Mouse (Mus musculus) gastrocnemius, adult 8-10 months (tissue): ENCODE data around the gene Zfp329. TPM values are rescaled to one million over a fixed set of nuclear protein-coding genes. Genes with fewer than 3 reads are reported as not detected.
"Not testable (repeated sequence)": the region's sequence is repeated elsewhere in the genome, so short reads cannot be mapped to it uniquely, and the experiment has no call there.

ENCODE experiments used
- DNase-seq, 2 experiments: peaks; one replicate each; pipeline ENCODE4 v3.0.0; 2022; ENCODE audit warnings: low spot score in 2 of 2
- total RNA-seq, 4 experiments: library from RNA; stranded (reverse); gene quantifications; 2 replicates each; pipeline ENCODE4 v1.2.4; 2022

Zfp329 gene
- 1 to 10 TPM; 2.9 to 5.8 (median 4.5) TPM for total RNA-seq

DNA sequence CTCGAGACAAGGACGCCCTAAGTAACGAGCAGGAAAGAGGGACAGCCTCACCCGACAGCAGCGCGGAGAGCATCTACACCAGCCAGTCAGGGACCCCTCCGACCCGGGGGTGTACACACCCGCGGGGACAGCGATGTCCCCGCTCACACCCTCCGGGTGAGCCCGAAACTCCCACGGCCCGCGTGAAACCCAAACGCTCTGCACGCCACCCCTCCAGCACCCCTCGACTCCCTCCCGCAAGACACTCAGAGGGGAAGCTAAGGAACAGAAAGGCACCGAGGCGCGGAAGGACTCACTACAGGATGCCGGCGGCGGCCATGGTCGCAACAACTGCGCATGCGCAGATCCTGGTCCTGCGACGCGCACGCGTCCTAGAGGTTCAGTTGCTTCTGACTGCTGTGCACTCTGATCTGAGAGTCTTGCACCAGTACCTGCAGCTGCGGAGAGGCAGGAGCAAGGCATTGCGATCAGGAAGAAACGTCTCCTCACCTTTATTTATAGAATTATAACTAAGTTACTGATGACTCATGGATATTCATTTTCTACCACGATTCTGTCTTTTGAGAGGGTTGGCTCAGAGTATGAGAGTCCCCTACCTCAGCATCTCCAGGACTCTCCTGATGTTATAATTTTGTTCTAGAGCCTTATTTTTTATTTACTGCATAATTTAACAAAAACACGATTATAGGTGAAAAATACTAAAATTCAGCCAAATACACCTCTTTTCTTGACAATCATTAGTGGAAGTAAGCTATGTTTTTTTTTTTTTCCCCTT, at the start of gene Zfp329:
TSS of gene Zfp329 (minus strand) at position 338 of the 775 bp plus-strand sequence.
- DNase-seq, result peak; percentile 70 to 77

DNA sequence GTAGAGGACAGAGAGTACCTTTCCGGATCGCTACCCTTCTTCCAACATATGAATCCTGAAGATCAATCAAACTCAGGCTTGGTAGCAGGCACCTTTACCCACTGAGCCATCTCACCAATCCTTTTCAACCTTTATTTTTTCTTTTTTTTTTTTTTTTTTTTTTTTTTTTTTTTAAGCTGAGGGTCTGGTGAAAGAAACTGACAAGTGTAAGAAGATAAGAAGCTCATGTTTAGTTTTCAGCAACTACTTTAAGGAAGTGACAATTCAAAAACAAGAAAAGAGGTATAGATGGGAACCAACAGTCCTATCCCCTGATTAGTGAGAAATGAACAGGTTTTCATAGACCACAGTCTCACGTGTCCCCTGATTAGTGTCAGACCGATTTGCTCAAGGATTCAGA, 17.1 kb upstream of the Zfp329 start:
- no peak for DNase-seq

DNA sequence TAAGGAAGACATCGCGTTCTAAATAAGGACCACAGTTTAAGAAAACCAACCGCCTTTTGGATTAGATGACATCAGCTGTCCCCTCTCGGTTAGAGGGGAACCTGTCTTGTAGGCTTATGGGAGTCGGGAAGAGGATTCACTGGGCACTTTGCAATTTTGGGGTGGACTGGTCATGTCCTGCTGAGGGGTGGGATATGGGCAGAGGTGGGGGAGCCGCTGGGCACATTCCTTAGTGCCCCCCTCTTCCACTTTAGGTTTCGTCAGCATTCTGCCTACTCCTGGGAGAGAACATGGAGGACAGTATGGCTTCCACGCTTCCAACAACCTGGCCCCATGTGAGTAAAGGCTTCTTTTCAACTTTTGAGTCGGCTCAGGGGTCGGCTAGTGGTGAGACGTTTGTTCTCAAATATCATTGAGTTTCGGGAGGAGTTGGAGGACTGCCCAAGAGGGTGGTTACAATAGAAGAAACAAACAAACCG, 16.6 kb upstream of the Zfp329 start:
- DNase-seq, result no peak

DNA sequence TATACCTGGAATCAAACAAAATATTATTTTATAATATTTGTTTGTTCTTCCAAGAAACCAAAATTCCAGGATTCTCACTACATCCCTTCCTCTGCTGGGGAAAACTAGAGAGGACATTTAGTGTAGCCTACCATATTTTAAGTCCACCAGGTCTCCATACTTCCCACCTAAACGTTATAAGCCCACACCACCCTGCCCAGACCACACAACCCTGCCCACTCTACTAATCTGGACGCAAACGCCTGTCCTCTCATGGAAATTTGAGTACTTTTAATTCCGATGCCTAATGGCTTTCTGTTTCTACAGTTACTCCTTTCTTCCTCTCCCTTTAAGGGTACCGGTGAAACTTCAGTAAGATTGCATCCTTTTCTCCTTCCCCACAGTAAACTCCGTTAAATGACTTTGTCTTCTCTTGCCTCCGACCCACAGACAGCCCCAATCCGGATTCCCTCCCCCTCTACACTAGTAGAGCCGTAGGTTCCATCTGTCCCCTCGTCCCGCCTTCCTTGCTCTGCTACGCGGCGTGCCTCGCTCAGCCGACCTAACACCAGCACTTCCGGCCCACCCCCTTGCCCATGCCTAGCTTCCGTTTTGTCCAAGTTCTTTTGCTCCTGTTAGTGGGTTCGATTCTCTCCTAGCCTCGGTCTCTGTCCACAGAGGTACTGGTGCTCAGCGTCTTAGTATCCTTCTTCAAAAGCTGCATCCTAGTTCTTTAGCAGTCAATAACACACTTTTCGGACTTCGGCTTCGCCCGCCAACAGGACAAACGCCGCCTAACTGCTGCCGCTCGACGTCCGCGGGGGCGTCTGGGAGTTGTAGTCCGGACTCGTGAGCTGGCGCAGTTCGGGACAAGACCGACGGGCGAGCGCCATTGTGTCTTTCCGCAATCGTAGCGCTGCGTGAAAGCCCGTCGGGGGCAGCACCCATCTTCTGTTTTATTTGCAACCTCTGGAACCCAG, 15.8 kb upstream of the Zfp329 start, which contains the start of gene Zfp110:
TSS of gene Zfp110 (plus strand) at position 600 of the 959 bp plus-strand sequence.
- DNase-seq, result peak; percentile 78 to 82

DNA sequence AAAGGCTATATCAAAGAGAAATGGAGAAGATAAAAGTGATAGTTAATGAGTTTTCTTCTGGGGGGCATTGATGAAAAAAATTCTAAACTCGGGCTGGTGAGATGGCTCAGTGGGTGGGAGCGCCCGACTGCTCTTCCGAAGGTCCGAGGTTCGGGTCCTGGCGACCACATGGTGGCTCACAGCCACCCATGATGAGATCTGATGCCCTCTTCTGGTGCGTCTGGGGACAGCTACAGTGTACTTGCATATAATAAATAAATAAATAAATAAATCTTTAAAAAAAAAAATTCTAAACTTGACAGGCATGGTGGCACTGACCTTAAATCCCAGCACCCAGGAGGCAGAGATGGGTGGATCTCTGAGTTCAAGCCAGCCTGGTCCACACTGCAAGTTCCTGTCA, 3.1 kb downstream of the Zfp329 start:
- no peak for DNase-seq

DNA sequence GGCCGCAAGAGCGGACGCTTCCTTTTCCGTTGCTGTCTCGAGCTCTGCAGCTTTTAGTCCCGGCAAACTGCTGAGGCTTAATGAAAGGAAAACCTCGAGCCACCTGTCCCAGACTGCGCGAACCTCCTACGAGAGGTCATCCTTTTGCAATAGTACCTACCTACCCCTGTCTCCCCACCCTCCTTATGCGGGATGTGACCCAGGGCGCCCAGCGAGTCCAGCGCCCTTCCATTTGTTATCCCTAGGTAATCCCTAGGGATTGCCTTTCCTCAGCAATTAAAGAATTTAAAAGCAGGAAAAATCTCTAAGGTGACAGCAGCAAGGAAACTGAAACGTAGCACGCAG, 15.0 kb downstream of the Zfp329 start:
- DNase-seq, result no peak

DNA sequence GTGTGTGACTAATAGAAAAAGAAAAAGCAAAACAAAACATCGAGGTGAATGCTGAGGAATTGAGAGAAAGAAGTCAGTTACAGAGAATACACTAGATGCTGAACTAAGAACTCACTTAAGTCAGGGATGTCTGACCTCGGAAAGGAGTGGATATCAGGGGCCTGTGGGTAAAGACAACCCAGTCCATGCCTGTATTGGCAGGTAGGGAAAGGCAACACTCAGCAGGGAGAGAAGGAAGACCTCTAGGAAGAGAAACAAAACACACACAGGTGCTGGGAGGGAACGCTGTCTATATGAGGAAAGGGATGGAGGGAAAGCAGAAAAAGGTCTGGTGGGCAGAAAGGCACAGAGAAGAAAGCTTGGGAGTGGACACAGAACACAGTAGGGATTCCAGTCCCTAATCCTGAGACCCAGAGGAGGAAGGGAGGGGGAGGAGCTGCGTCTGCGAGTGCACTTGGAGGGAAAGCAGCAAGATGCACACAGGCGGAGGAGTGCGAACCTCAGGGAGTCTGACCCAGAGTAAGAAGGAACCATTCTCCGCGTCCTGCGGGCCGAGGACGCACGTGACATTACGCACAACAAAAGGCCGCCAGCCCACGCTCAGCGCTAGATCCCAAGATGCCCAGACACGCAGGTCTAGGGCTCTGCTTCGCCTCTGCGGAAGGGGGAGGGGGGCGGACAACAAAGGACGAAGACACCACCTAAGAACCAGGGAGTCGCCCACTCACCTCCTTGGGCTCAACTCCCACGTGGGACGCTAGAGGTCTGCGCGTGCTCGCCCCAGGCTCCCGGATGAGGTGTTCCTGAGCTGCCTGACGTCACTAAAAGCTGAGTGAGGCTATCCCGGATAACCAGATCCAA, 15.6 kb downstream of the Zfp329 start, which contains the start of gene Zscan18:
TSS of gene Zscan18 (minus strand) at position 770 of the 861 bp plus-strand sequence.
- DNase-seq, result no peak

DNA sequence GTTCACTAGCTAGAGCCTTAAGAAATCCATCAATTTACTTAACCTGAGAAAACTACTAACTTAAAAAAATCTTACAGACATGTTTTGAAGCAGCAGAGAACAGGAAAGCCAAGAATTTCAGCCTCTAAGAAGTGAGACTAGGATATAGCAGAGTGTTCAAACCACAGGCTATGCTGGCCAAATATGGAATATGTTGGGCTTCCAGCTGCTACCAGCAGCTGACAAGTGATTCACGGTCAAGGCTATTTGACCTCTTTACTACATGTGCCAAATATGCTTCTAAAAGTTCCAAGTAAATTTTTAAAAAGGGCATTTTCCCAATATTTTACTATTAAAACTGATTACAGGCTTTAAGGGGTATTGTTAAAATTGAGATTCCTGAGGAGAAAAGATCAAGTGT, 19.1 kb downstream of the Zfp329 start:
- no peak for DNase-seq

DNA sequence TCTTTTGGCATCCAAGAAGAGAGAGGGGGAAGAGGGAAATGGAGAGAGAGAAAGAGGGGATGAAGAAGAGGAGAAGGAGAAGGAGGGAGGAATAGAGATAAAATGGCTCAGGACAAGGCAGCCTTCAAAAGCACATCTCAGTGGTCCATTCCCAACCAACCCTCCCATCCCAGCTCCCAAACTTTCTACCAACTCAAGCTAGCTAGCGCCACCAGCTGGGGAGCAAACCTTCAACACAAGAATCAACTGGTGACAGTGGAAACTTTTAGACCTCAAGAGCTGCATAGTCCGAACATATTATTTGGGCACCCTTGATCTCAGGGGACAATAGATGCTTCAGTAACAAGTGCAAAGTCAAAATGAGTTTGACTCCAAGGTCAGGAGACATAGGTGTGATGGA, 20.7 kb downstream of the Zfp329 start:
- DNase-seq, result no peak

DNA sequence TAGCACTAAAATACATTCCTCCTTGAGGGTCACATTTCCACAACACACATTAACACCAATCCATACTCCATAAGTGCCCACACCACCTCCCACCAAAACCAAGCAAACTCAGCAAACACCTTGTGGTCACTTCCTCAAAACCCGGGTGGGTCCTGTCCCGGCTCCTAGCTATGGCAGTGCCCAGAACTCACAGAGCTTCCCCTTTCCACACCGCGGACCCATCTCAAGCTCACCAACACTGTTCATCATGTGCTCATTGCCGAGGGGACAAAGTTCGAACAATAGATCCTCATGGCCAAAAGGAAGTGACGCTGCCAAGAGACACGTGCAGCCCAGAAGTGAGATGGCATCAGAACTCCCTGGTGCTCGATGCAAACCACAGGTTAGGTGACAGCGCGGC, 26.0 kb downstream of the Zfp329 start:
- DNase-seq, result not testable (repeated sequence)

DNA sequence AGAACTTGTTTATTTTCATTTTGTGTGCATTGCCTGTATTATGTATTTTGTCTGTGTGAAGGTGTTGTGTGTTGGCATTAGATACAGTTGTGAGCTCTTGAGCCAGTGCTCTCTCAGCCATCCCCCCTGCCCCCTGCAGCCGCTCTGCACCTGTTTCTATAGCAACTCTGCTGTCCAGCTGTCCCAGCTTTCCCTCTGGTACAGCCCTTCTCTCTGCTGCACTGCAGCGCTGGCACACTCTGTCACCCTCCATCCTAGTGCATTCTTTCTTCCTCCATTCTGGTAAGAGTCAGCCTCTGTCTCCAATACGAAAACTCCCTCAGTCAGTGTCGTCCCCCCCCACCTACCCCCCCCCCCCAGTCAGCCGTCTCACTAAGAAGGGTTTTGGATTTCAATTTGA, 30.6 kb downstream of the Zfp329 start:
- DNase-seq, result no peak

DNA sequence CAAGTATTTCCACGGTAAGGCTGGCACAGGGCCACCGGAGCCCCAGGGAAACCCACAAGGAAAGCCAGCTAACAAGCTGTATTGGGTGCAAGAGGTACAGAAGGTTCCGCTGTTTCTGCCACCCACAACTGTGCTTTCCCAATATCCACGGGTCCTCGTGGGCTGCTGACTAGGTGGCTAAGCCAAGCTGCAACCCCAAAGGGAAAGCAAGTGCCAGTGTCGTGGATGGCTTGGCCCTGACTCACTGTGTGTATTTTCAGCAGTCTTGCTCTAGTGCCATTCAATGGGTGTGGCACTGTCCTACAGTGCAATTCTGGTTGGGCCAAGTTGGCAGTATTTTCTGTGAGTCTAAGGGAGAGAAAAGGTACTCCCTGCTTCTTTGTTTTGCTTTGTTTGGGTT, 31.3 kb downstream of the Zfp329 start:
- DNase-seq, result no peak

DNA sequence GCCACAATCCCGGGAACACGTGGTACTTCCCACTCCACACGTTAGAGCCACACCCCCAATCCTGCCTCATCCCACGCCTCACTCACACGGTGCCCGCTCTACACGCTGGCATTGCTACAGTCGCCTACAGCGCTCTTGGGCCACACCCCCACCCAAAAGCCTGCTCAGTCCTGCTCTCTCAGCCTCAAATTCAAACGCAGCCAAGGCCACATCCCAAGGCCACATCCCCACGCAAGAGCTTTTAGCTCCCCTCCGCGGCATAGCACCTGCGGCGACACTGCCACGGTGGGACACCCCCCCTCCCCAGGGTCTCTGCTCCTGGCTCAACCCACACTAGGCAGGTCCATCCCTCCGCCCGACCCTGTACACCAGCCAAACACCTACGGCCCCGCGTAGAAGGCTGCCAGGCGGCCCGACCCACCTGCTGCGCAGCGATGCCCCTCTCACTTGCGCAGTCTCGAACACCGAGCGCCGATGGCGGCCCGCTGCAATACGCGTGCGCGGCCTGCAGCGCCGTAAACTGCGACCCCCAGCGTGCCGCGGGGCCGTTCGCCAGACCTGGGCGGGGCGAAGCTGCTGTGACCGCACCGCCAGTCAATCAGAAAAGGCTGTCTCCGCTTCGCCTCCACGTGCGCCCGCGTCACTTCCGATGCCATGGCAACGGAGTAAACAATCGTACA, 38.4 kb downstream of the Zfp329 start:
- peak in 1 of 2 experiments; percentile 25 for DNase-seq

DNA sequence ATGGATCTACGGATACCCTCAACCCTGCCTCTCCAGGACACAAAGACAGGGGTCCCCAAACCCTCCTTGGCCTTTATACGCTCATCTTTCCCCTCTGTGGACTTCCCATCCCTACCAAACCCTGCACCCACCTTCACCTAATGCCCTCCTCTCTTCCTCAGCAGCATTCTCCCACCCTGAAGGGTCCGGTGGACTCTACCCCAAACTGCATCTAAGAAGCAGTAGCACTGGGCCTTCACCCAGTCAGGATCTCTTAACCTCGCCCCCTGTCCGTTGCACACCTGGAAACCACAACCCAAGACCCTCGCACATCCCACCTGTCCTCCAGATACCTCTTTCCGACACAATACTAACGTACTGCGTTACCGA, 38.9 kb downstream of the Zfp329 start:
- DNase-seq, result no peak

DNA sequence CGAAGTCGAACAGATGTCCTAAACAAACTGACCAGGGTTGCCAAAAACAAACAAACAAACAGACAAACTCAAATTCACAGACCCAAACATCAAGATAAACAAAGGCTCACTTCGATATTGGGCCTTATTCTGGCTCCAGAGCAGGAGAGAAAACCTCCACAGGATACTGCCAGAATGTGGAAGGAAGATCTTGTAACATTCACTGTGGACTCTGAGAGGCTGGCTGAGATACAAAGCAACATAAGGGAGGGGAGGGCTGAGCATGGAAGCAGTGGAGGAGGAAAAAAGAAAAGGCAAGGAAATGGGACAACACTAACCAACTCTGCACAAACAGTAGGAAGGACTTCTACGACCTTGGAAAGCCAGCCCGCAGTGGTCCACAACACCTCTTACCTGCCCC, 39.5 kb downstream of the Zfp329 start:
- no peak for DNase-seq

DNA sequence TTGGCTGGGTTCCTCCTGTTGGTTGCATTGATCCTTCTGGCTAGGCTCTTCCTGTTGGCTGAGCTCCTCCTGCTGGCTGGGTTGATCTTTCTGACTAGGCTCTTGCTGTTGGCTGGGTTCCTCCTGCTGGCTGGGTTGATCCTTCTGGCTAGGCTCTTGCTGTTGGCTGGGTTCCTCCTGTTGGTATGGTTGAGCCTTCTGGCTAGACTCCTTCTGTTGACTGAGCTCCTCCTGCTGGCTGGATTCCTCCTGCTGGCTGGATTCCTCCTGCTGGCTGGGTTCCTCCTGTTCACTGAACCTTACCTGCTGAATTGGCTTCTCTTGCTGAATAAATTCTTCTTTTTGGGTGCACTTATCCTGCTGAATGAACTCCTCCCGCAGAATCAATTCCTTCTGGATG, 44.1 kb downstream of the Zfp329 start:
- peak in 1 of 2 experiments; percentile 50 for DNase-seq

DNA sequence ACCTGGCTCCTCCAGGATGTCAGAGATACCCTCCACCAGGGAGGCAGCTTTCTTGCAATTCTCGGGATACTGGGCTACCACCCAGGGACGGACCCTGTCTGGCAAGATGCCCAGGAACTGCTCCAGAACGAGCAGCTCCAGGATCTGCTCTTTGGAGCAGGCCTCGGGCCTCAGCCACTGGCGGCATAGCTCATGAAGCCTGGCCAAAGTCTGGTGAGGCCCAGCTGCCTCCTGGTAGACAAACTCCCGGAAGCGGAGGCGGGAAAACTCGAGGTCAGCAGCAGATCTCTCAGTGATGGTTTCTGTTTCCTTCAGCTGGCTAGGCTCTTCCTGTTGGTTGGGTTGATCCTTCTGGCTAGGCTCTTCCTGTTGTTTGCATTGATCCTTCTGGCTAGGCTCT, 44.5 kb downstream of the Zfp329 start:
- DNase-seq, result no peak
